Mouse (Mus musculus) urinary bladder, postnatal 14 days (tissue): ENCODE measurements at regions not wholly inside any gene's neighbourhood (a gene's known extent, or its start where the extent isn't known, plus 50 kb on each side); places are given as distances from the start of the nearest gene placed in this dataset.
A peak's percentile ranks its signal among the peaks of the same experiment; 100 is the strongest.

Experiments
- DNase-seq: peaks from one replicate; pipeline ENCODE4 v3.0.0; 2021; ENCODE audit warnings: low spot score

DNA sequence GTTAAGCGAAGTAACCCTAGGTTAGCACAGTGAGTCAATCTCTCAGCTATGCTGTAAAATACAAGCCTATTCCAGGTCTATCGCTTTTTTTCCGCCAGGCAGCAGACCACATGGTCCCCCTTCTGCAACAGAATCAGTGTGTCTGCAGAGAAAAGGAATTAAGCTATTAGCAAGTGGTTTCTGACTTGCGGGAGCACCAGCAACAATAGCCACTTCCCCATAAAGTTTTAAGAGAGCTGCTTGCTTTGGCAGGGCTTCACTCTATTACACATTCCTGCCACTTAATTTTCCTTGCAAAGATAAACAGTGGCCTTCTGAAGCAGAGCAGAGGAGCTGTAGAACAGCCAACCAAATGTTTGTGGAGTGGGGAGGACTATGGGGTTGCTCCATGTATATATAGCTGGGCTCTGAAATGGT, 59.8 kb upstream of the Osmr start:
- DNase-seq: no peak

DNA sequence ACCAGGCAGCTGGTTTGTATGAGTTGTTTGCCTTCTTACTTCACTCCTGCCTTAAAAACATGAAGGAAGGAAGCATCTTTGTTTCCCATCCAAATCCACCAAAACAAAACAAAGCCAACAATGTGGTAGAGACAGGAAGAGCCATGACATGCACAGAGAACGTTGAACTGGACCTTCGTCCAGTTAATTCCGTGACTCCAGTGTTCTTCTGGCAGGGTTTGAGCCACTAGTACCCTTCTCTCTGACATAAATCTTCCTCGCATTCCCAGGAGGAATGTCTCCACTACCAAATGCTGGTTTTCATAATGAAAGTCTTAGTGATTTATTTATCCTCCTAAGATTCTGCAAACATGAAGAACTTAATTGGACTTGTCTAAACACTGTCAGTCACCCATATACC, 66.7 kb upstream of the Osmr start:
- no peak for DNase-seq

DNA sequence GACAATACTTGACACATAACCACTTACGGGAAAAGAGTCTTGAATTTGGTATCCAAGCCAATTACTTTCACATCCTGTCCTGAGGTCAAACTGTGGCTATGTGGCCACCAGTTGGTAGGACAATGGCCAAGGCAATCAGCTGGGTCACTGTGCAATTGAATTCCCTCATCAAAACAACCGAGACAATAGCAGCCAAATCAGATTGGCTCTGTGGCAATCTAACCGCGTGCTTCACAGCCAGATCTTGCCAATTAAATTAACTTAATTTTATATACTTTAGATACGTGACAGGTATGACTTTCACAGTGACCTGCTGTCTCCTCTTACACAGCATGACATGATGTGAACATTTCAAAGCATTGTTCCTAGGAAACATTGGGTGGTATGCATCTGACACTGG, 74.5 kb upstream of the Osmr start:
- DNase-seq: no peak

GRCm38 (mm10) chr15:6949686-6950085, 74.9 kb upstream of the Osmr start:
- no peak for DNase-seq

DNA sequence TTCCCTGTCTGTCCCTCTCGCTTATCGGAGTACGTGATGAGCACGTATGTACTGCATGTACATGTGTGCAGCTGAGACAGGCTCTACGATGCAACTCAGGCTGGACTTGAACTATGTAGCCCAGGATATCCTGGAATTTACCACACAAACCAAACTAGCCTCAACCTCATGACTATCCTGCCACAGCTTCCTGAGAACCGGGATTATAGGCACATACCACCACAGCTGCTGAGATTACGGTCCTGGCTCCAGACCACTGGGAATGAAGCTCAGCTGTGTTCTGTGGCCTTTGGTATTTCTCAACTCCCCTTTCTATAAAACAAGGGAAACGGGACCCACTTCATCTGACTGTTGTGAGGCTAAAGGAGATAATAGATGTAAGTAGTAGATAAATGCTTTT, 75.7 kb upstream of the Osmr start:
- DNase-seq: no peak

GRCm38 (mm10) chr15:6953556-6953955, 78.8 kb upstream of the Osmr start:
- DNase-seq: no peak

GRCm38 (mm10) chr15:6953970-6954791, 79.4 kb upstream of the Osmr start:
- DNase-seq: no peak

- no peak for DNase-seq
Observed at GRCm38 (mm10) chr15:6959911-6960310, 85.1 kb upstream of the Osmr start.

DNA sequence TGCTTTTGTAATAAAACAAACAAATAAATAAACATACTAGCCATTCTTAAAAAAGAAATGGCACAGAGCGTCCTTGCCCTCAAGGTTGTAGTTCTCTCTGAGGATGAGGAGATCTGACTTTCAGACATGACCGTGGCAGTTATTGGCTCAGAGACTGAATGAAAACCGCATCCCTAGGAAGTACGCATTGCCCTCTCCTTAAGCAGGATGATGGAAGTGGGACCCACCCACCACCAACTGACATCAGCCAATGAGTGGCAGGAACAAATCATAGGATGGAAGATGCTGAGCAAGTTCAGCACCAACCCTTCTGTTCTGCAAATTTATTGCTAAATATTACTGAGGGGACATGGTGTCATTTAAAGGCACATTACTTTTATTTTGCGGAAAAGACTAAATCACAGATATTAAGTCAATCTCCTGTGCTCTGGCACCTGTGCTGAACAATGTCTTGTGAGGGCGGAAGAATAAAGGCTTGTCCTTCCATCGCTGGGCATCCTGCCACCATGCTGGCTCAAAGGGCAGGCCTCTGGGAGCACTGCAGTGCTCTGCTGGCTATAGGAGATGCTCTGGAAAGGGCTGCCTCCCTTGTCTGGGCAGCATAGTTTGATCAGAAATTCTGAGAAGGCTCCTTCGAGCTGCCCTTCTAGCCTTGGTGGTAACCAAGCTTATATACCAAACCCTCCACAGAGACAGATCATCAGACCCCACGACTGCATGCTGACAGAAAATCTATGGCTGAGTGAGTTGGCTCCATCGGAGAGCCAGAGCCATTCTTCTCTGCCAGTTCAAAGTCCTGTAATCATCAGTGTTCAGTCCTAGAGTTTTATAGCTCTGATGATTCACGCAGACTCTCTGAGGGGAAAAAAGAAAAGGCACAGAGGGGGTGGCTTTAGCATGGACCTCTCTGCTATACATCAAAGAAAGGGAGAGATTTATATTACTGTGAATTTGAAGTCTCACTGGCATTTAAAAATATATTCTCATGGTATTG, 86.3 kb upstream of the Osmr start:
- no peak for DNase-seq

GRCm38 (mm10) chr15:6964635-6965034, 89.9 kb upstream of the Osmr start:
- DNase-seq: peak; percentile 22

DNA sequence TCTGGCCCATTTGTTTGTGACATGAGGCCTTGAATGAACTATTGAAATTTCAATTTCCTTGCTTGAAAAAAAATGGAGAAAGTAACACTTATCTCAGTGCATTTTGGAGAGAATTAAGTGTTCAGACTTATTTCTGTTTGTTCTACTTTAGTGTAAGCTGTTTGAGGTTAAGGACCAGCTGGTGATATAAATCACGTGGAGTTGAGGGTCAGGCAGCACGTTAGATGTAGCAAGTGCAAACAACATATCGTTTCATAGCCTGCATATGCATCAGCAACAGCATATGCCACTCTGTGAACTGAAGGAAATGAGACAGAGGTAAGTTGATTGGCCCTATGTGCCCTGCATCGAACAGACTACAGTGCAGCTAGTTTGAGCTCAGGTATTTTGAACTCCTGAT, 90.7 kb upstream of the Osmr start:
- no peak for DNase-seq

DNA sequence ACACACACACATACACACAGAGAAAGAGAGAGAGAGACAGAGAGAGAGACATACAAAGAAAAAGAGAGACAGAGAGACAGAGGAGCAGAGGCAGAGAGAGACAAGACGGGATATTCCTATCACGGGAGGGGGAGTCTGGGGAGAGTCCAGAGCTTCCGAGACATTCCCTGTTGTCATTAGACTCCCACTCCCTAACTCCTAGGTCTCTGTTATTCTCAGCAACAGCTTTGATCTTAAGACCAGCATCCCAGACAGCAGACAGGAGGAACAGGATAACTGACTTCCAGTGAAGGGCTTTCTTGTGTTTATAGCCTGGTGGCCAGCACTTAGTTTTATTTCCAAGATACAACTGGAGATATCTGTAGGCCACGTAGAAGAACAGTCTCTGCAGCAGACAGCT, 99.6 kb upstream of the Osmr start:
- no peak for DNase-seq

DNA sequence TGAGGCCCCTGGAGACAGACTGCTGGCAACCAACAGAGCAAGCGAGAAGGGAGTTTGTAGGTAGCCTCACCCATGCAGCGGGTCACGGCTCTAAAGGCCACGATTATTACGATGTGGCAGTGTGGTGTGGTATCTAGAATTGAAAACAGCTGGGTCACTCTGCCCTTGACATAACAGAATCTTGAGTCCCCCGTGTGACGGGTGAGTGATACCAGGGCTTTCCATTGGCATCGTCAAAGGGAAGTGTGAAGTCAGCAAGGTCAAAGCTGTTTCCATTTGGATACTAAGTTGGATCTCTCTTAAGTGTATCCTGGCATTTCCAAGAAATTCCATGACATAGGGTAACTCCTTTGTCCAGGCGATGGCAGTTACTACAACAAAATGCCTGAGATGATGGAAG, 106.7 kb upstream of the Osmr start:
- no peak for DNase-seq

DNA sequence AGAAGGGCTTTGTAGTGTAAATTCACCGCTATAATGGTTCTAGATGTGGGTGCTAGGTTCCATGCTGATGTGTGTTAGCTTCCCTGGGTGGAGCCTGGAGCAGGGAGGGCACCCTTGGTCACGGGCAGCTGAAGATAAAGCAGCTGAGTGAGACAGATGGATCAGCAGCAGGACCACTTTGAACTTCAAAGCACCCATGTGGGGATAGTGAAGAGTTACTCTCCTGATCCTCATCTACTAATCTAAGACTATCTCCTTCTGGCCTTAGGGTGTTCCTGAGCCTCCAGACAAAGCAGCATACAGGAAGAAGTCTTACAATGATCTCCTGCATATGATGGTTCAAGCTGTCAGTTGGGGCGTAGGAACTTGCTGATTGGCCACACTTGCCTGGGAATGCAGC, 107.1 kb upstream of the Lifr start:
- DNase-seq: no peak

DNA sequence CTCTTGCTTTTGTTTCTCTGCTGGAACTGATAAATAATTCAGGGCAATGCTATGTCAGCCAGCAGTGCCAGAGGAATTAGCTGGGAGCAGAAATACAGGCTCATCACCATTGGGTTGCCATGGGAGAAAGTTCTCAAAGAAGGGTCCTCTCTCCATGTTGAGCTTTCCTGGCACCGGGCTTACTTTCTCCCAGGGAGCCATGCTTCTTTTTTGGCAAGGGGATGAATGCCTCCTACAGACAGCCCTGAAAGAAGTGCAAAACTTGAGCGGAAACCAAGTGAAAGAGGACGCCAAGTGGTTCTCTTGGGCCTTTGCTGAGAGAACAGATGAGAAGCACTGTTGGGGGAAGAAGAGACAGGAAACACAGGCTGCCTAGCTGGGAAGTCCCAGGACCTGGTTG, 102.2 kb upstream of the Lifr start:
- DNase-seq: no peak

- DNase-seq: no peak
Observed at GRCm38 (mm10) chr15:6989094-6989493, 101.3 kb upstream of the Lifr start.

DNA sequence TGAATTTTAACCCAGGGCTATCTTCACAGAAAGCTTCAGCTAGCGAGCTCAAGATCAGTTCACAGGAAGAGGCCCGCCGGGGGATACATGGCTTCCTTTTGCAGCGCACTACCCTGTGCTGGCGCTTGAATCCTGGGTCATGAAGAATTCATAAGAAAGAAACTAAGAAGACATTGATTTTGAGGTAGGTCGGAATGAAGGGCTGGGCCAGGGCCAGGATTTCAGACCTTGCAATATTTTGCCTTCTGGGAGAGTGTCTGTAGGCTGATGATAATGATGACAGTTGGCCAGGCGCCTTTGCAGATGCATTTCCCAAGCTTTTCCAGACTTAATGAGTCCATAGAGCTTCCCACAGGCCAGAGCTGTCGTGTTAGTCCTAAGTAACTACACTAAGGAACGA, 97.2 kb upstream of the Lifr start:
- no peak for DNase-seq

GRCm38 (mm10) chr15:6995246-6995645, 95.2 kb upstream of the Lifr start:
- DNase-seq: no peak

- DNase-seq: no peak
Observed at GRCm38 (mm10) chr15:6997871-6998270, 92.5 kb upstream of the Lifr start.

DNA sequence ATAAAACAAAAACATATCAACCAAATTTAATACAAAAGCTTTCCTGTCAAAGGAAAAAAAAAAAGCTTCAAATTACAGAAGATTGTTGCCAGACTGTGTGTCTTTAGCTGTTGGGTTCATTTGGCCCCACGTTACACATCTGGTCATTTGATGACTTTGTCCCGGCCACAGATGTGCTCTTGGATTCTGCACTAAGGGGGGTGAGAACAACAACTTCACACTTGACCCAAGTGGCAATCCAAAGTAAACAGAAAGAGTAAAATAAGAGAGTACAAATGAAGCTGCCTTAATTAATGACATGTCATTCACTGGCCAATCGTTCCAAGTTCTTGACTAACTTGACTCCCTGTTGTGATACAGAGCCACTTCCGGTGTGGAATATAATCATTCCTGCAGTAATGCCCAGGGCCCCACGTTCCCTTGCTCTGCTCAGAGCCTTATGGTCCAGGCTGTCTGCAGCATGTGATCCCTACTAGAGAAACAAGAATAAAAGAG, 91.8 kb upstream of the Lifr start:
- no peak for DNase-seq

- DNase-seq: no peak
Observed at GRCm38 (mm10) chr15:6999667-7000066, 90.7 kb upstream of the Lifr start.

- DNase-seq: peak; percentile 24
Observed at GRCm38 (mm10) chr15:7002226-7002625, 88.2 kb upstream of the Lifr start.

DNA sequence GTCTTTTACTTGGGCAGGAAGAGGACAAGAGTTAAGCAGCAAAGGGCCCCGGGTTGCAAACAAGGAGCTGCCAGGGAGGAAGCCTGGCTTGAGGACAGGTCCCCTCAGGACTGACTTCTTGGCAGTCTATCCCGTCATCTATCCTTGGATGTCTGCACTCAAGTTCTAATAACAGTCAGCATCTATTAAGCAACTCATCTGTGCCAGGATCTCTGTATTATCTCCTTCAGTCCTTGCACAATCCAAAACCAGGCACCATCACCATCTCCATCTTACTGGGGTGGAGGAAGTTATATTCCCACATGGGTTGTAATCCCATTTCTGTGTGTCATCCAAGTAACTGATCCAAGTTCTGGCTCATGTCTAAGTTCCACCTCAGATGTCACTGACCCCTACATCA, 87.1 kb upstream of the Lifr start:
- DNase-seq: no peak
